Mouse (Mus musculus): ENCODE results near the gene Krt79.

DNA sequence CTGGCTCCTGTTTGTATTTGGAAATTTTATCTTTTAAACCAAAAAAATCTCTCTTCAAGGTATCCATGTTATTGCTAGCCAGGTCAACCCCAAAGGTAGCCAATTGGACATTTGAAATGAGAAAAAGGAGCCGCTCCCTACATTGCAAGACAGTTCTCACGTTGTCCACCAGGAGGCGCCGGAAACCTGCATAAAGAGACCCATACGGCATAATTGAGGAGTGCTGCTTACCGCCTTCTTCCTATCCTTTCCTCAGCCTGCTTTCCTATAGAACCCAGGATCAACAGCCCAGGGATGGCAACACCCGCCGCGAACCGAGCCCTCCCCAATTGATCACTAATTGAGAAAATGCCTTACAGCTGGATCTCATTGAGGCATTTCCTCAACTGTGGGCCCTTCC is 48.0 kb upstream of the Krt79 start:
- TF ChIP-seq CTCF (IDR thresholded peaks at IDR 0.05; ENCODE audit: extremely low read depth, insufficient read length, insufficient replicate concordance, low read depth, low read length) (peak; percentile 95; the same call in 1 of the 2 replicates), POLR2A (IDR thresholded peaks at IDR 0.05; ENCODE audit: low read depth, low read length) (no peak)
